ENCODE assay signal across 7 mouse cellular contexts in the genomic region with DNA sequence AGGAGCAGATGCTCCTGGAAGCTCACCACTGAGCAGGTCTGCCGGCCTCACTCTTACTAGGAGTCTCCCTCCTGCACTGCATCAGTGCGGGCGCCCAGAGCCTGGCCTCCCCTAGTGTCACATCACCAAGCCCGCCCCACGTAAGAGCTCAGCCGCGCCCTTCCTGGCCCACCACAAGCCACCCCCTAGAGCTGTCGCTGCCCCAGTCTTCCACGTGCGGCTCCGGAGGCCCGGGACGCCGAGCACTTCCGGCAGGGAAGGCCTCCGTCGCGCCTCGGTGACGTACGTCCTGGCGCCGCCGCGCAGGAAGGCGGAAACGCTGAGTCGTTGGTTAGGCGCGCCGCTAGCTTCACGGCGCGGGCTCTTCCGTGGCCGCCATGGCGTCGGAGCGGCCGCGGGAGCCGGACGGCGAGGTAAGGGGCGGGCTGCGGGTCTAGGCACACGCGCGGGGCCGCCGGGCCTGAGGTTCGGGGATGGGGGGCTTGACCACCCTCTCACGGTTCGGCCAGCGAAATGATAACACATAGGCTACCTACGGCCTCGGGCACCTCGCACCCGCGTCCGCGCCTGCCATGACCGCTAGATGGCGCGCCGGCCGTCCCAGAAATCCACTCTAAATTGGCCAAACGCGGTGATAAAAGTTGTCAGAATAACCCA. TPM values are rescaled to one million over a fixed set of nuclear protein-coding genes. Genes with fewer than 3 reads are reported as not detected.
DNase-seq lines count a peak whose midpoint lies in the region; ATAC-seq lines count a peak whose summit lies in the region.

A gene (plus strand): TSS at position 290 of the 657 bp plus-strand sequence.

- peaks cover 44% of the 10 kb centered on the region for H3K4me1 ChIP-seq in embryonic facial prominence, embryonic 10.5 days
- peaks cover 24% of the 10 kb centered on the region for H3K4me1 ChIP-seq in limb, embryonic 10.5 days
- peaks cover 29% of the 10 kb centered on the region for H3K4me1 ChIP-seq in midbrain, embryonic 13.5 days (replicated peaks)

- no peaks in the 10 kb centered on the region for H3K27me3 ChIP-seq in embryonic facial prominence, embryonic 10.5 days (replicated peaks; ENCODE audit: low read depth, poor library complexity, severe bottlenecking)
- no peaks in the 10 kb centered on the region for H3K27me3 ChIP-seq in limb, embryonic 10.5 days (ENCODE audit: low read depth, poor library complexity, severe bottlenecking)
- no peaks in the 10 kb centered on the region for H3K27me3 ChIP-seq in midbrain, embryonic 13.5 days

- peak within 1 kb of the TSS; percentile 75 for H3K9ac ChIP-seq in midbrain, embryonic 13.5 days (replicated peaks)

- H3K9me3 ChIP-seq in embryonic facial prominence, embryonic 10.5 days = no peaks in the 10 kb centered on the region
- no peaks in the 10 kb centered on the region for H3K9me3 ChIP-seq in limb, embryonic 10.5 days (replicated peaks)
- no peaks in the 10 kb centered on the region for H3K9me3 ChIP-seq in midbrain, embryonic 13.5 days

- DNase-seq in adrenal gland, postnatal 10 days = peak; percentile 97
- DNase-seq in embryonic facial prominence, embryonic 10.5 days (ENCODE audit: low spot score) = peak; percentile 92
- peak; percentile 90 for DNase-seq in kidney, adult 11 months
- DNase-seq in limb, embryonic 10.5 days (ENCODE audit: low spot score) = peak; percentile 94
- DNase-seq in spleen, adult 12 weeks (ENCODE audit: low spot score) = peak; percentile 92

- H3K4me2 ChIP-seq in midbrain, embryonic 13.5 days (replicated peaks) = peak within 1 kb of the TSS; percentile 66

- H3K4me3 ChIP-seq in embryonic facial prominence, embryonic 10.5 days = peak within 1 kb of the TSS; percentile 81
- peak within 1 kb of the TSS; percentile 81 for H3K4me3 ChIP-seq in limb, embryonic 10.5 days
- peak within 1 kb of the TSS; percentile 54 for H3K4me3 ChIP-seq in midbrain, embryonic 13.5 days (replicated peaks)

- H3K27ac ChIP-seq in embryonic facial prominence, embryonic 10.5 days (replicated peaks) = peak within 1 kb of the TSS; percentile 93
- H3K27ac ChIP-seq in limb, embryonic 10.5 days = peak within 1 kb of the TSS; percentile 94
- peak within 1 kb of the TSS; percentile 84 for H3K27ac ChIP-seq in midbrain, embryonic 13.5 days

- peaks cover 61% of the 10 kb centered on the region for H3K36me3 ChIP-seq in embryonic facial prominence, embryonic 10.5 days (replicated peaks)
- peaks cover 60% of the 10 kb centered on the region for H3K36me3 ChIP-seq in limb, embryonic 10.5 days
- peaks cover 33% of the 10 kb centered on the region for H3K36me3 ChIP-seq in midbrain, embryonic 13.5 days

- WGBS in embryonic facial prominence, embryonic 10.5 days = under 1% methylated on average over 69 of the region's 69 CpGs
- WGBS in limb, embryonic 10.5 days = under 1% methylated on average over 69 of the region's 69 CpGs
- WGBS in midbrain, embryonic 13.5 days = under 1% methylated on average over 58 of the region's 69 CpGs

- ATAC-seq in granulocyte monocyte progenitor cell, adult 5-6 weeks (replicated peaks; ENCODE audit: poor library complexity, severe bottlenecking) = peak; percentile 89
- ATAC-seq in midbrain, embryonic 13.5 days = peak; percentile 96

RNA-seq across cellular contexts. Expression of the gene that starts here (rescaled TPM):
- total RNA-seq in adrenal gland, postnatal 10 days (2021) = 10 to 100 TPM; 17.7 to 20.2 TPM
- polyA plus RNA-seq in embryonic facial prominence, embryonic 10.5 days (2016; fragmentation: Nextera tagmentation; extraction: Ambion mirVana) = 25.2 and 25.9 TPM in 2 replicates
- 19.6 and 30.8 TPM in 2 replicates for total RNA-seq in granulocyte monocyte progenitor cell, adult 5-6 weeks (2014; fragmentation: Nextera tagmentation)
- total RNA-seq in granulocyte monocyte progenitor cell, adult 5-6 weeks (2017) = 24.7 and 26.2 TPM in 2 replicates
- polyA plus RNA-seq in limb, embryonic 10.5 days (2016; fragmentation: Nextera tagmentation; extraction: Ambion mirVana) = 25.4 and 27.8 TPM in 2 replicates
- 35.3 and 41.1 TPM in 2 replicates for polyA plus RNA-seq in midbrain, embryonic 13.5 days (2015; fragmentation: Nextera tagmentation; extraction: Ambion mirVana)

Comparison
In these comparisons a context has a peak if more than half of its experiments do, and no peak if none do; other contexts are left out.
1. Peak in every context shown above with its lines: DNase-seq, ATAC-seq, H3K4me3 ChIP-seq and H3K27ac ChIP-seq.